Mouse (Mus musculus) limb, embryonic 15.5 days (tissue): ENCODE data around the gene Creg1. TPM values are rescaled to one million over a fixed set of nuclear protein-coding genes. Genes with fewer than 3 reads are reported as not detected.

Experiments used
- ATAC-seq: fragments of 200-750 bp; cut with Nextera tagmentation; 2 replicates; pipeline ENCODE4 v1.8.0; 2017; ENCODE audit warnings: low read depth, moderate TSS enrichment; ENCODE audit not compliant: insufficient number of reproducible peaks, low FRiP score, low TSS enrichment
- H3K27ac ChIP-seq: fragments of 300-500 bp; sonication (generic); 2 replicates; pipeline ENCODE4 v1.5.1; 2015; ENCODE audit warnings: moderate library complexity, mild to moderate bottlenecking, inconsistent platforms
- H3K27me3 ChIP-seq: fragments of 300-500 bp; sonication (generic); 2 replicates; pipeline ENCODE4 v1.6.1; 2015; ENCODE audit warnings: inconsistent platforms
- H3K36me3 ChIP-seq: fragments of 300-500 bp; sonication (generic); 2 replicates; pipeline ENCODE4 v1.6.1; 2015; ENCODE audit warnings: inconsistent platforms
- H3K4me1 ChIP-seq: fragments of 300-500 bp; sonication (generic); 2 replicates; pipeline ENCODE4 v1.6.1; 2015; ENCODE audit warnings: inconsistent platforms
- H3K4me2 ChIP-seq: fragments of 300-500 bp; sonication (generic); 2 replicates; pipeline ENCODE4 v1.6.1; 2015; ENCODE audit warnings: mild to moderate bottlenecking, inconsistent platforms
- H3K4me3 ChIP-seq: fragments of 300-500 bp; sonication (generic); 2 replicates; pipeline ENCODE4 v1.5.1; 2015; ENCODE audit warnings: mild to moderate bottlenecking, inconsistent platforms
- H3K9ac ChIP-seq: fragments of 300-500 bp; sonication (generic); 2 replicates; pipeline ENCODE4 v1.6.1; 2015; ENCODE audit warnings: inconsistent platforms
- H3K9me3 ChIP-seq: fragments of 300-500 bp; sonication (generic); 2 replicates; pipeline ENCODE4 v1.6.1; 2016; ENCODE audit warnings: inconsistent platforms
- WGBS: fragments of 180-500 bp; shearing (Covaris S2); methylation state at CpG from one replicate; pipeline ENCODE4 v1.1.7; 2015; 5-methylcytosine and 5-hydroxymethylcytosine counted together
- polyA plus RNA-seq: library from polyadenylated mRNA; unstranded; fragments of >200 nt; fragmentation: Nextera tagmentation; extraction: Ambion mirVana; gene quantifications from 2 replicates; pipeline ENCODE4 v1.2.1, GENCODE M21; 2015

Creg1 gene
- polyA plus RNA-seq, 1 experiment from 2014 or later: 66.9 TPM

GRCm38 (mm10) chr1:165818145-165818860 is 54.8 kb downstream of the Creg1 start:
- no peaks in the 10 kb centered on the region for H3K27me3 ChIP-seq
- 47% methylated on average over 8 of the region's 8 CpGs for WGBS
- H3K36me3 ChIP-seq: no peaks in the 10 kb centered on the region
- H3K4me1 ChIP-seq: peaks cover 13% of the 10 kb centered on the region
- no peak overlapping the region for H3K27ac ChIP-seq
- H3K4me2 ChIP-seq: no peak overlapping the region
- no peaks in the 10 kb centered on the region for H3K9me3 ChIP-seq
- no peak overlapping the region for H3K9ac ChIP-seq
- no peak for ATAC-seq
- H3K4me3 ChIP-seq: no peak overlapping the region

- H3K4me1 ChIP-seq: peaks cover 11% of the 10 kb centered on the region
- no peak for ATAC-seq
- H3K36me3 ChIP-seq: no peaks in the 10 kb centered on the region
- H3K4me3 ChIP-seq: no peak overlapping the region
- H3K27me3 ChIP-seq: no peaks in the 10 kb centered on the region
- 84% methylated on average over 4 of the region's 4 CpGs for WGBS
- no peak overlapping the region for H3K4me2 ChIP-seq
- no peaks in the 10 kb centered on the region for H3K9me3 ChIP-seq
- H3K9ac ChIP-seq: no peak overlapping the region
- H3K27ac ChIP-seq: no peak overlapping the region
Observed at GRCm38 (mm10) chr1:165819147-165819546, 55.6 kb downstream of the Creg1 start.

- Histone ChIP-seq H3K27me3 (no peaks in the 10 kb centered on the region), H3K4me2 (no peak overlapping the region), H3K27ac (no peak overlapping the region), H3K4me1 (no peaks in the 10 kb centered on the region), H3K9me3 (no peaks in the 10 kb centered on the region), H3K36me3 (no peaks in the 10 kb centered on the region), H3K4me3 (no peak overlapping the region), H3K9ac (no peak overlapping the region)
- WGBS: 92% methylated on average over 2 of the region's 2 CpGs
- ATAC-seq: no peak
Observed at GRCm38 (mm10) chr1:165822031-165822430, 58.5 kb downstream of the Creg1 start.

Other genes starting within 250 kb of the Creg1 start
- 165 and 169 TPM in 2 replicates for gene Mpzl1, start 129.2 kb upstream of the Creg1 start, polyA plus RNA-seq
- gene Rcsd1, start 54.0 kb upstream of the Creg1 start, polyA plus RNA-seq: 17.5 and 23.5 TPM in 2 replicates
- 0.61 and 0.96 TPM in 2 replicates for gene Cd247, start 24.9 kb downstream of the Creg1 start, polyA plus RNA-seq
- 8.1 and 9.5 TPM in 2 replicates for gene Pou2f1, start 238.9 kb downstream of the Creg1 start, polyA plus RNA-seq